Mouse (Mus musculus) bone marrow, adult 2 months (tissue): ENCODE measurements around the gene 2210407C18Rik.

Experiments used
- CTCF ChIP-seq: fragments of 200-500 bp; IDR thresholded peaks from 2 replicates; pipeline ENCODE4 v1.5.1; 2011; ENCODE audit warnings: low read length, control low read depth; ENCODE audit not compliant: control insufficient read depth, insufficient read depth
- POLR2A ChIP-seq: fragments of 200-500 bp; IDR thresholded peaks from 2 replicates; pipeline ENCODE4 v1.6.1; 2011; ENCODE audit warnings: low read depth, mild to moderate bottlenecking, control low read depth, low read length, borderline replicate concordance; ENCODE audit not compliant: control insufficient read depth

DNA sequence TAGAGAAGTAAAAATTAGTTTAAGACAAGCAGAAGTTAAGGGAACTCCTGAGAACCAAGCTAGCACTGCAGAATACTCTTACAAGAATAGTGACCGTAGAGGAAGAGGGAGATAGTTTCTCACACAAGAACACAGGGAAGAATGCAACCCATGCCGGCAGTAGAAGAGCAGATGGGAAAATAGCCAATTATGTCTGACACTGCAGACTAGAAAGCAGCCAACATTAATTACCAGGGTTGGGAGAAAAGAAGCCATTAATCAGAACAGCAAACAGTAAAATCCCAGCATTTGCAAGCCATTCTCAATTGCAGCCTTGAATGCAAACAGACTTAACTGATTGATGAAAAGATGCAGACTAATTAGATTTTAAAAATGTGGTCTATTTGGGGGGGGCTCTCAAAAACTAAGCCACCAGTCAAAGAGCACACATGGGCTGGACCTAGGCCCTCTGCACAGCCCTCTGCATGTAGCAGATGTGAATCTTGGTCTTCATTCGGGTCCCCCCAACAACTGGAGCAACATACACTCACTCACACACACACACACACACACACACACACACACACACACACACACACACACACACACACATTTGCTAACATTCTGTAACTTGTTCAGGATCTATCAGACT, 27.1 kb downstream of the 2210407C18Rik start:
- no peak for TF ChIP-seq CTCF
- no peak for TF ChIP-seq POLR2A
